Mouse (Mus musculus) lung, embryonic 14.5 days (tissue): ENCODE measurements around the gene Traf3ip3. TPM values are rescaled to one million over a fixed set of nuclear protein-coding genes. Genes with fewer than 3 reads are reported as not detected.

Experiments used
- ATAC-seq: fragments of 200-750 bp; cut with Nextera tagmentation; 2 replicates; pipeline ENCODE4 v1.8.0; 2017; ENCODE audit warnings: mild to moderate bottlenecking, moderate TSS enrichment, moderate library complexity; ENCODE audit not compliant: insufficient read depth
- DNase-seq: peaks from one replicate; pipeline ENCODE4 v3.0.0-alpha.2; 2015
- H3K27ac ChIP-seq: fragments of 300-500 bp; sonication (generic); 2 replicates; pipeline ENCODE4 v1.5.1; 2014; ENCODE audit warnings: low read depth, mild to moderate bottlenecking, moderate library complexity
- H3K27me3 ChIP-seq: fragments of 300-500 bp; sonication (generic); 2 replicates; pipeline ENCODE4 v1.6.1; 2014; ENCODE audit warnings: low read length, control low read depth; ENCODE audit not compliant: insufficient read depth
- H3K36me3 ChIP-seq: fragments of 300-500 bp; sonication (generic); 2 replicates; pipeline ENCODE4 v1.6.1; 2014; ENCODE audit warnings: control low read depth; ENCODE audit not compliant: insufficient read depth
- H3K4me1 ChIP-seq: fragments of 300-500 bp; sonication (generic); 2 replicates; pipeline ENCODE4 v1.6.1; 2014; ENCODE audit warnings: antibody characterized with exemption, control low read depth; ENCODE audit not compliant: insufficient read depth
- H3K4me2 ChIP-seq: fragments of 300-500 bp; sonication (generic); 2 replicates; pipeline ENCODE4 v1.6.1; 2014; ENCODE audit warnings: mild to moderate bottlenecking
- H3K4me3 ChIP-seq: fragments of 300-500 bp; sonication (generic); 2 replicates; pipeline ENCODE4 v1.5.1; 2014; ENCODE audit warnings: low read depth, low read length
- H3K9ac ChIP-seq: fragments of 300-500 bp; sonication (generic); 2 replicates; pipeline ENCODE4 v1.6.1; 2014
- H3K9me3 ChIP-seq: fragments of 300-500 bp; sonication (generic); 2 replicates; pipeline ENCODE4 v1.6.1; 2016; ENCODE audit warnings: low read depth, low read length, control low read depth
- CTCF ChIP-seq: IDR thresholded peaks from 2 replicates; pipeline ENCODE4 v1.5.1; 2016; ENCODE audit warnings: antibody characterized with exemption, low read depth
- WGBS: fragments of 180-500 bp; shearing (Covaris S2); extraction: QIAGEN DNeasy Blood & Tissue Kit; methylation state at CpG from one replicate; pipeline ENCODE4 v1.1.7; 2014; 5-methylcytosine and 5-hydroxymethylcytosine counted together
- polyA plus RNA-seq: library from polyadenylated mRNA; unstranded; fragments of >200 nt; fragmentation: Nextera tagmentation; extraction: Ambion mirVana; gene quantifications from 2 replicates; pipeline ENCODE4 v1.2.1, GENCODE M21; 2014

Traf3ip3 gene
- polyA plus RNA-seq, 1 experiment from 2014 or later = 1.9 TPM

DNA sequence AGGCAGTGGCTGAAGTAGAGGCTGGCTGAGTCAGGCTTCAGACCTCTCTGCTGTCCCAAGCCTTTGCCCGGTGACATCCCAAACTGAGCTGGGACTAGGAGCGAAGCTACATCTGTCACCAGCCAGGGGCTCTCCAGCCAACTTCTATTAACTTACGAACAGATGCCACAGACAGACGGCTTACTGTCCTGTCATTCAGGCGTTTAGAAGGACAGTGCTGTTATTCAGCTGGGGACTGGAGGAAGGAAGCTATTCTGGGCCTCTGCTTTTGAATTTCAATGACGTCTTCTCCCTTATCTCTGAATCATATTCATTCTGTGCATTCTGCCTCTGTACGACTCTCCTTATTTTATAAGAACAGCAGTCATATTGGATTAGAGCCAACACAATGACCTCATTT lies 50.4 kb downstream of the Traf3ip3 start:
- peaks cover 25% of the 10 kb centered on the region for H3K27me3 ChIP-seq
- no peaks in the 10 kb centered on the region for H3K36me3 ChIP-seq
- 22% methylated on average over 7 of the region's 7 CpGs for WGBS
- no peak overlapping the region for H3K27ac ChIP-seq
- no peak overlapping the region for H3K9ac ChIP-seq
- DNase-seq (peak; percentile 44), ATAC-seq (no peak)
- H3K4me3 ChIP-seq = no peak overlapping the region
- H3K4me1 ChIP-seq = 0 out of 2 replicates have a peak, but pooled peaks cover 3% of the 10 kb centered on the region
- TF ChIP-seq CTCF = no peak
- no peak overlapping the region for H3K4me2 ChIP-seq
- no peaks in the 10 kb centered on the region for H3K9me3 ChIP-seq

DNA sequence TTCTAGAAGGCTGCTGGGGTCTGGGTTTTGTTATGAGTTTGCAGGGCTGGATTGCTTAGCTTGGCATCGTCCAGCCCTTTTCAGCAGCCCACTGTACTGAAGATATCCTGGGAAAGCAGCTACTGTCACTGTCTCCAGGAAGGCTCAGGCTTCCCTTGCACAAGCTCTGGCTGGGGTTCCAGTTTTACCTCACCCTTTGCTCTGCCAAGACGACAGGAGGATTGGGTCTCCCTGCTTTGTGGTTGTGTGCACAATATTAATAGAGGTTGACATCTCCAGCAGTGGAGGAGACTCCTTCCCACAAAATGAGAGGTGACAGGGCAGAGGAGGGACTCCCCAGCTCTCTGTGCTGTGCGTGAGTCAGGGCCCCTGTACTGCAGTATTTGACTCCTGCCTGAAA lies 52.3 kb downstream of the Traf3ip3 start:
- Histone ChIP-seq H3K4me2 (no peak overlapping the region), H3K9ac (no peak overlapping the region), H3K27me3 (peaks cover 22% of the 10 kb centered on the region), H3K9me3 (no peaks in the 10 kb centered on the region), H3K27ac (no peak overlapping the region), H3K4me1 (0 out of 2 replicates have a peak, but pooled peaks cover 3% of the 10 kb centered on the region), H3K36me3 (no peaks in the 10 kb centered on the region), H3K4me3 (no peak overlapping the region)
- 62% methylated on average over 3 of the region's 3 CpGs for WGBS
- ATAC-seq = no peak
- no peak for TF ChIP-seq CTCF
- DNase-seq = no peak

DNA sequence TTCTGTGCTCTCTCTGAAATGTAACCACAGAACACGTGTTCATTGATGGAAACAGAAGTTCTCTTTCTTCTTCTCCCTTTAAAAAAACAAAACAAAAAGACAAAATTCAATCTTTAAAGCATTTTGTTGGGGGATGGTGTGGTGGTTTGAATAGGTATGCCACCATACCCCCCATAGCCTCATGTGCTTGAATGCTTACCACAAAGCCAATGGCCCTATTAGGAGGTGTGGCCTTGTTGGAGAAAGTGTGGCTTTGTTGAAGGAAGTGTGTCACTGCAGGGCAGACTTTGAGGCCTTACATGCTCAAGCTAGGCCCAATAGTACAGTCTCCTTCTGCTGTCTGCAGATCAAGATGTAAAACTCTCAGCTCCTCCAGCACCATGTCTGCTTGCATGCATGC lies 55.1 kb downstream of the Traf3ip3 start:
- ATAC-seq = no peak
- H3K36me3 ChIP-seq = no peaks in the 10 kb centered on the region

DNA sequence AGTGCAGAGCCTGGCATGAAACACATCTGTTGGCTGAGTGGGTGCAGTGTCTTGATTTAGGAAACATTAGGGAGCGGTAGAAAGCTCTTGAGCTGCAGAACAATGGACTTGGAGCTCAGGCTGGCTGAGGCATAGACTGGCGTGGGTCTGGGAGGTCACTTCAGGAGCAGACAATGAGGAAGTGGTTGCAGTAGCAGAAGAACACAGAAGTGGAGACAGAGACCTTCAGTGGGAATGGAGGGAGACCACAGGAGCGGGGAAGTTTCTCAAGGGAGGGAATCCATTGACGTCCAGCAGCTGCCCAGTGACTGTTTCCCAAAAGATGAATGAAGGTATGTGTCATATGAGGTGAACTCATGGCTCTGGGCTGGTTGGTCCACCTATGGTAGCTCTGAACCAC lies 56.4 kb downstream of the Traf3ip3 start:
- ATAC-seq = no peak
- Histone ChIP-seq H3K9ac (no peak overlapping the region), H3K27ac (no peak overlapping the region), H3K9me3 (no peaks in the 10 kb centered on the region), H3K4me3 (no peak overlapping the region), H3K27me3 (no peaks in the 10 kb centered on the region), H3K36me3 (no peaks in the 10 kb centered on the region), H3K4me2 (no peak overlapping the region), H3K4me1 (no peaks in the 10 kb centered on the region)
- no peak for DNase-seq
- no peak for TF ChIP-seq CTCF
- WGBS = 68% methylated on average over 4 of the region's 4 CpGs

More for the DNA sequence above, 55.1 kb downstream of the Traf3ip3 start:
- H3K9me3 ChIP-seq = no peaks in the 10 kb centered on the region
- WGBS = 79% methylated on average over 1 of the region's 1 CpGs
- H3K4me3 ChIP-seq = no peak overlapping the region
- no peak overlapping the region for H3K9ac ChIP-seq
- no peak overlapping the region for H3K27ac ChIP-seq
- no peak for TF ChIP-seq CTCF
- H3K4me2 ChIP-seq = no peak overlapping the region
- no peak for DNase-seq
- no peaks in the 10 kb centered on the region for H3K27me3 ChIP-seq
- 0 out of 2 replicates have a peak, but pooled peaks cover 3% of the 10 kb centered on the region for H3K4me1 ChIP-seq

DNA sequence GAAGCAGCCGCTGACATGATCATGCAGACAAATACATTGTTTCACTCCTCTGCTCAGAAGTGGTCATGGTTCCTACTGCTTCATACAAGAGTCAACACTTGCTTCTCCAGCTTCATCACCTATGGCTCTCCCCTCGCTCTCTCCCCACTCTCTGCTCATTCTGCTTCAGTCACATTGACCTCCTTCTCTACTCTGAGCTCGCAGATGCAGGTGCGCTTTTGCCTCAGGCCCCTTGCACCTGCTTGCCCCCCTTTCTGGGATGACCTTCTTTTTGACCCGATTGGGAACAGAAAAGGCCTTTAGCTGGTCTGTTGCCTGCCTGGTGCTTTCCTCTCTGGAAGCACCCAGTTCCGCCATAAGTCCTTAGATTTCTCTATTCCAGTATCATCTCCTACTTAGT lies 57.0 kb downstream of the Traf3ip3 start:
- Histone ChIP-seq H3K4me3 (no peak overlapping the region), H3K36me3 (no peaks in the 10 kb centered on the region), H3K4me2 (no peak overlapping the region), H3K9me3 (no peaks in the 10 kb centered on the region), H3K27me3 (no peaks in the 10 kb centered on the region), H3K9ac (no peak overlapping the region), H3K27ac (no peak overlapping the region), H3K4me1 (no peaks in the 10 kb centered on the region)
- ATAC-seq (no peak), DNase-seq (no peak)
- WGBS = 77% methylated on average over 6 of the region's 6 CpGs
- TF ChIP-seq CTCF = no peak

DNA sequence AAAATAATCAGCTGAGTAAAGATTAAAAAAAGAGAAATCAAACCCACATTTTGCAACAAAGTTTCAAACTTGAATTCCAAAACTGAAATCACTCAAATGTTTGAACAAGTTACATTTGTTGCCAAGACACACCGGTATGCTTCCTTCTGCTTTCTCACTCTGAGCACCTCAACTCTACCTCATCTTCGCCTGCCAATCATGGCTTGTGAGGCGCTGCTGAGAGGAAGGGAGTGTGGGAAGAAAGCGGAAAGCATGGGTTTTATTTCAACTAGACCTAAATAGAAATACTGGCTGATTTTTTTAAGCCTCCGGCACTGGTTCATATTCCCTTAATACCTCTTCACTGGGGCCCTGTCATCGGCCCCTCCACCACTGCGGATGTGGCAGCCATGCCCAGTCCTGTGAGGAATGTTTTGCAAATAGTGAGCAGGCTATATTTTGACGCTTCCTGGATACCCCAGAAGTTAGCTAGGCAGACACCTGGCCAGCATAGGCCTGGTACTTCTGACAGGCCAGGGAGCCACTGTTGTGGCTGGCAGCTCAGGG lies 58.9 kb downstream of the Traf3ip3 start:
- no peak for DNase-seq
- no peak for ATAC-seq
- 76% methylated on average over 8 of the region's 8 CpGs for WGBS
- Histone ChIP-seq H3K4me1 (no peaks in the 10 kb centered on the region), H3K9ac (no peak overlapping the region), H3K9me3 (no peaks in the 10 kb centered on the region), H3K4me2 (no peak overlapping the region), H3K27me3 (no peaks in the 10 kb centered on the region), H3K4me3 (no peak overlapping the region), H3K36me3 (no peaks in the 10 kb centered on the region), H3K27ac (no peak overlapping the region)
- no peak for TF ChIP-seq CTCF

DNA sequence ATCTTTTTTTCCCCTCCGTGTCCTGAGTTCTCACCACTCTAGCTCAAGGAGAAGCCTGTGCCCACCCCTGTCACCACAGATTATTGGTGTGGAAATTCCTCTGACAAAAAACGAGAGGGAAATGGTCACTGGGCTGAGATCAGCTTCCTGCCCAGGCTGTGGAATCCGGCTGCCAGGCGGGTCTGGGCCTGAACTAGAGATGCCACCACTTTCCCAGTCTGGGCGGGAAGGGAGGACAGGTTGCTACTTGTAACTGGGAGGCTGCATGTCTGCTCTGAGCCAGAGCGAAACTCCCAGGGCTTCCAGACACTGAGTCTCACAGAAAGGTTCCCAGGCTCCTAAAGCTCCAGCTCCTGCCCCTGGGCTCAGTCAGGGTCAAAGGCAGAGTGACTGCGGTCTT lies 60.4 kb downstream of the Traf3ip3 start:
- no peak overlapping the region for H3K27ac ChIP-seq

More for the DNA sequence above, 60.4 kb downstream of the Traf3ip3 start:
- H3K9me3 ChIP-seq = no peaks in the 10 kb centered on the region
- DNase-seq (no peak), ATAC-seq (no peak)
- no peak overlapping the region for H3K4me2 ChIP-seq
- H3K4me1 ChIP-seq = no peaks in the 10 kb centered on the region
- no peaks in the 10 kb centered on the region for H3K36me3 ChIP-seq
- H3K9ac ChIP-seq = no peak overlapping the region
- TF ChIP-seq CTCF = no peak
- no peak overlapping the region for H3K4me3 ChIP-seq
- H3K27me3 ChIP-seq = no peaks in the 10 kb centered on the region
- WGBS = 67% methylated on average over 7 of the region's 7 CpGs
